Mouse (Mus musculus): Measurements from ENCODE around the gene Egflam. TPM values are rescaled to one million over a fixed set of nuclear protein-coding genes. Genes with fewer than 3 reads are reported as not detected.

Egflam gene
- polyA plus RNA-seq, 1 experiment from 2014 or later = 17.0 TPM

DNA sequence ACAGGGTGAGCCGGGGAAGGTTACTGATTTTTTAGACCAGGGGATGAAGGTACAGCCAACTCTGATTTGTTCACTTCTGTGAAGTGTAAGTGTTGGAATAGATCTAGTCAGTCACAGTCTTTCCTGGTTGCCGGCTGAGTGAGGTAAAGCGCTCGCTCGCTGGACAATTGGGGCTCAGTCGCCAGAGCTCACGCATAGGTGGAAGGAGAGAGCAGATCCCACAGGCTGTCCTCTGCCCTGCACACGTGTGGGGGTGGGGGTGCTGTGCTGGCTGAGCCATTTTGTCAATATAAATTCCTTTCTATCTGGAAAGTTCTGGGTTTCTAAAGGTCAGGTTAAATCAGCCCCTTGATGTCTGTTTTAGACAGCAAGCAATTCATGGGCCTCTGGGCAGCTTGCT lies 237.9 kb downstream of the Egflam start:
- Histone ChIP-seq H3K4me2 (replicated peaks) (no peak overlapping the region), H3K36me3 (peaks cover 25% of the 10 kb centered on the region), H3K9me3 (no peaks in the 10 kb centered on the region), H3K27ac (no peak overlapping the region), H3K27me3 (replicated peaks) (no peaks in the 10 kb centered on the region), H3K4me3 (no peak overlapping the region), H3K4me1 (no peaks in the 10 kb centered on the region), H3K9ac (no peak overlapping the region)
- WGBS = 85% methylated on average over 8 of the region's 8 CpGs
- no peak for ATAC-seq (ENCODE audit: low FRiP score, low read depth)

- no peak overlapping the region for H3K27ac ChIP-seq
- no peaks in the 10 kb centered on the region for H3K9me3 ChIP-seq
- 94% methylated on average over 9 of the region's 9 CpGs for WGBS
- no peaks in the 10 kb centered on the region for H3K4me1 ChIP-seq
- H3K27me3 ChIP-seq (replicated peaks) = no peaks in the 10 kb centered on the region
- ATAC-seq (ENCODE audit: low FRiP score, low read depth) = no peak
- no peak overlapping the region for H3K9ac ChIP-seq
- peaks cover 23% of the 10 kb centered on the region for H3K36me3 ChIP-seq
- H3K4me3 ChIP-seq = no peak overlapping the region
- no peak overlapping the region for H3K4me2 ChIP-seq (replicated peaks)
These were observed 238.3 kb downstream of the Egflam start for GRCm38 (mm10) chr15:7159869-7160268.

DNA sequence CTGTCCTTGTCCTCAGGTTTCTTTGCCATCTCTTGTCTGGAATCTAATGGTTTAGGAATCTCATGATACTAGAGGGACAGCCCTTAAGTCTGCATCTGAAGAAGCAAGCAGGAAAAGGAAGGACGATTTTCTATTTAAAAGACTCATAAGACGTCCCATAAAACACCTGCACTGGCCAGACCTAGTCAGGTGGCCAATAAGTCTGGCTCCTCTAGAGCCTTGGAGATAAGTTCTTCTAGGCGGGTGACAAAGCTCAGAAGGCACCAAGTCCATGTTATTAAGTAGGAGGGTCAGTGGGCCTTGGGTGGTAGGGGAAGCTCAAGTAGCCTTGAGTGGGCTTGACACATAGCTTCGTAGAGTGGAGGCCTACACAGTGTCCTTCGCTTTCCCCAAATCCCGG lies 240.5 kb downstream of the Egflam start:
- H3K9ac ChIP-seq = no peak overlapping the region
- 93% methylated on average over 6 of the region's 6 CpGs for WGBS
- H3K27me3 ChIP-seq (replicated peaks) = no peaks in the 10 kb centered on the region
- H3K4me1 ChIP-seq = no peaks in the 10 kb centered on the region
- H3K9me3 ChIP-seq = no peaks in the 10 kb centered on the region
- H3K4me2 ChIP-seq (replicated peaks) = no peak overlapping the region
- ATAC-seq (ENCODE audit: low FRiP score, low read depth) = no peak
- no peak overlapping the region for H3K27ac ChIP-seq
- H3K4me3 ChIP-seq = no peak overlapping the region
- H3K36me3 ChIP-seq = peaks cover 23% of the 10 kb centered on the region
